Mouse (Mus musculus) ES-E14 (cell line): ENCODE data around the gene Gramd1a.

Experiments
- CHD2 ChIP-seq: IDR thresholded peaks from 2 replicates; pipeline ENCODE4 v1.6.1; 2014; ENCODE audit warnings: mild to moderate bottlenecking, low read depth, low read length, inconsistent platforms
- HCFC1 ChIP-seq: IDR thresholded peaks from 2 replicates; pipeline ENCODE4 v1.6.1; 2012; ENCODE audit warnings: low read length, inconsistent platforms, borderline replicate concordance; ENCODE audit not compliant: insufficient read depth
- MAFK ChIP-seq: IDR thresholded peaks from 2 replicates; pipeline ENCODE4 v1.6.1; 2014; ENCODE audit warnings: mild to moderate bottlenecking, low read depth, low read length, inconsistent platforms; ENCODE audit not compliant: insufficient read depth
- ZC3H11A ChIP-seq: IDR thresholded peaks from 2 replicates; pipeline ENCODE4 v1.6.1; 2012; ENCODE audit warnings: low read depth, mild to moderate bottlenecking, inconsistent platforms, low read length, borderline replicate concordance

GRCm38 (mm10) chr7:31149271-31149670 is 6.4 kb downstream of the Gramd1a start:
- TF ChIP-seq MAFK (no peak), HCFC1 (no peak), ZC3H11A (no peak), CHD2 (no peak)
